Mouse (Mus musculus): ENCODE data around the gene Fbln1.

The Fbln1 gene

GRCm38 (mm10) chr15:85206703-85207075 lies 940 bp downstream of the Fbln1 start:
- DNase-seq (ENCODE audit: low spot score in 2 of 2): no peak

GRCm38 (mm10) chr15:85207081-85207480 lies 1.3 kb downstream of the Fbln1 start:
- no peak for DNase-seq (ENCODE audit: low spot score in 2 of 2)

- DNase-seq (ENCODE audit: low spot score in 2 of 2): no peak
Measured at GRCm38 (mm10) chr15:85207763-85208162, 2.0 kb downstream of the Fbln1 start.

- DNase-seq (ENCODE audit: low spot score in 2 of 2): no peak
Measured at GRCm38 (mm10) chr15:85208332-85208731, 2.6 kb downstream of the Fbln1 start.

- DNase-seq (ENCODE audit: low spot score in 2 of 2): no peak
Measured at GRCm38 (mm10) chr15:85209341-85209740, 3.6 kb downstream of the Fbln1 start.

GRCm38 (mm10) chr15:85210686-85211085 lies 4.9 kb downstream of the Fbln1 start:
- DNase-seq (ENCODE audit: low spot score in 2 of 2): no peak

GRCm38 (mm10) chr15:85211101-85211760 lies 5.5 kb downstream of the Fbln1 start:
- DNase-seq (ENCODE audit: low spot score in 2 of 2): no peak

GRCm38 (mm10) chr15:85216069-85216813 lies 10.5 kb downstream of the Fbln1 start:
- no peak for DNase-seq (ENCODE audit: low spot score in 2 of 2)

- DNase-seq (ENCODE audit: low spot score in 2 of 2): no peak
Measured at GRCm38 (mm10) chr15:85218617-85219265, 13.0 kb downstream of the Fbln1 start.

GRCm38 (mm10) chr15:85220371-85220770 lies 14.6 kb downstream of the Fbln1 start:
- no peak for DNase-seq (ENCODE audit: low spot score in 2 of 2)

- no peak for DNase-seq (ENCODE audit: low spot score in 2 of 2)
Measured at GRCm38 (mm10) chr15:85221115-85221854, 15.5 kb downstream of the Fbln1 start.

- DNase-seq (ENCODE audit: low spot score in 2 of 2): no peak
Measured at GRCm38 (mm10) chr15:85225693-85226092, 19.9 kb downstream of the Fbln1 start.

- no peak for DNase-seq (ENCODE audit: low spot score in 2 of 2)
Measured at GRCm38 (mm10) chr15:85226841-85227240, 21.1 kb downstream of the Fbln1 start.

- DNase-seq (ENCODE audit: low spot score in 2 of 2): no peak
Measured at GRCm38 (mm10) chr15:85228568-85228967, 22.8 kb downstream of the Fbln1 start.

GRCm38 (mm10) chr15:85229960-85230535 lies 24.3 kb downstream of the Fbln1 start:
- no peak for DNase-seq (ENCODE audit: low spot score in 2 of 2)

- DNase-seq (ENCODE audit: low spot score in 2 of 2): no peak
Measured at GRCm38 (mm10) chr15:85230613-85231012, 24.9 kb downstream of the Fbln1 start.

GRCm38 (mm10) chr15:85231443-85232255 lies 25.9 kb downstream of the Fbln1 start:
- DNase-seq (ENCODE audit: low spot score in 2 of 2): peak; percentile 42 to 74

- no peak for DNase-seq (ENCODE audit: low spot score in 2 of 2)
Measured at GRCm38 (mm10) chr15:85232256-85232535, 26.4 kb downstream of the Fbln1 start.

GRCm38 (mm10) chr15:85232543-85233250 lies 26.9 kb downstream of the Fbln1 start:
- peak in 1 of 2 experiments; percentile 23 for DNase-seq (ENCODE audit: low spot score in 2 of 2)

GRCm38 (mm10) chr15:85233251-85233611 lies 27.5 kb downstream of the Fbln1 start:
- DNase-seq (ENCODE audit: low spot score in 2 of 2): peak in 1 of 2 experiments; percentile 17

GRCm38 (mm10) chr15:85233690-85234089 lies 27.9 kb downstream of the Fbln1 start:
- DNase-seq (ENCODE audit: low spot score in 2 of 2): no peak

All from spleen, postnatal 10 days (tissue).